Mouse (Mus musculus) embryonic facial prominence, embryonic 11.5 days (tissue): ENCODE data around the gene Dgcr8. TPM values are rescaled to one million over a fixed set of nuclear protein-coding genes. Genes with fewer than 3 reads are reported as not detected.

ENCODE experiments used
- ATAC-seq: fragments of 200-750 bp; cut with Nextera tagmentation; replicated peaks from 2 replicates; pipeline ENCODE4 v1.8.0; 2017; ENCODE audit warnings: low read depth; ENCODE audit not compliant: insufficient number of reproducible peaks, low FRiP score, low TSS enrichment
- DNase-seq: peaks from one replicate; pipeline ENCODE4 v3.0.0-alpha.2; 2015; ENCODE audit warnings: low spot score
- H3K27ac ChIP-seq: fragments of 300-500 bp; sonication (generic); replicated peaks from 2 replicates; pipeline ENCODE4 v1.5.1; 2014; ENCODE audit warnings: mild to moderate bottlenecking, low read depth, low read length, control low read depth
- H3K27me3 ChIP-seq: fragments of 300-500 bp; sonication (generic); 2 replicates; pipeline ENCODE4 v1.6.1; 2014; ENCODE audit warnings: mild to moderate bottlenecking, low read length, moderate library complexity, mixed read lengths; ENCODE audit not compliant: control insufficient read depth, insufficient read depth
- H3K36me3 ChIP-seq: fragments of 300-500 bp; sonication (generic); replicated peaks from 2 replicates; pipeline ENCODE4 v1.6.1; 2014; ENCODE audit warnings: low read depth, mild to moderate bottlenecking, low read length, moderate library complexity, mixed read lengths; ENCODE audit not compliant: control insufficient read depth, insufficient read depth
- H3K4me1 ChIP-seq: fragments of 300-500 bp; sonication (generic); 2 replicates; pipeline ENCODE4 v1.6.1; 2014; ENCODE audit warnings: low read length, mixed read lengths; ENCODE audit not compliant: control insufficient read depth, insufficient read depth
- H3K4me2 ChIP-seq: fragments of 300-500 bp; sonication (generic); 2 replicates; pipeline ENCODE4 v1.6.1; 2014; ENCODE audit warnings: low read depth, mild to moderate bottlenecking, control low read depth, low read length, moderate library complexity
- H3K4me3 ChIP-seq: fragments of 300-500 bp; sonication (generic); 2 replicates; pipeline ENCODE4 v1.5.1; 2014; ENCODE audit warnings: low read depth, low read length, control low read depth
- H3K9ac ChIP-seq: fragments of 300-500 bp; sonication (generic); replicated peaks from 2 replicates; pipeline ENCODE4 v1.6.1; 2014; ENCODE audit warnings: mild to moderate bottlenecking, control low read depth, low read length
- H3K9me3 ChIP-seq: fragments of 300-500 bp; sonication (generic); replicated peaks from 2 replicates; pipeline ENCODE4 v1.6.1; 2016; ENCODE audit warnings: mild to moderate bottlenecking, low read length, inconsistent platforms, mixed read lengths; ENCODE audit not compliant: control insufficient read depth
- WGBS: fragments of 180-500 bp; shearing (Covaris S2); extraction: QIAGEN DNeasy Blood & Tissue Kit; methylation state at CpG from one replicate; pipeline ENCODE4 v1.1.7; 2014; 5-methylcytosine and 5-hydroxymethylcytosine counted together
- polyA plus RNA-seq: library from polyadenylated mRNA; unstranded; fragments of >200 nt; fragmentation: Nextera tagmentation; extraction: Ambion mirVana; gene quantifications from 2 replicates; pipeline ENCODE4 v1.2.1, GENCODE M21; 2014

Dgcr8 gene
- polyA plus RNA-seq: 31.3 and 32.2 TPM in 2 replicates

GRCm38 (mm10) chr16:18289067-18289588 is at the start of gene Dgcr8:
Gene Dgcr8 (minus strand): TSS chr16:18289246.
- peaks cover 2% of the 10 kb centered on the region for H3K36me3 ChIP-seq
- under 1% methylated on average over 58 of the region's 71 CpGs for WGBS

GRCm38 (mm10) chr16:18337261-18337660 is 48.2 kb upstream of the Dgcr8 start:
- Histone ChIP-seq H3K27me3 (no peaks in the 10 kb centered on the region), H3K4me1 (no peaks in the 10 kb centered on the region), H3K4me3 (no peak overlapping the region), H3K9me3 (no peaks in the 10 kb centered on the region), H3K4me2 (no peak overlapping the region), H3K9ac (no peak overlapping the region), H3K27ac (no peak overlapping the region), H3K36me3 (no peaks in the 10 kb centered on the region)
- ATAC-seq (no peak), DNase-seq (no peak)
- 90% methylated on average over 4 of the region's 4 CpGs for WGBS

More at GRCm38 (mm10) chr16:18289067-18289588, at the start of gene Dgcr8:
- peaks cover 3% of the 10 kb centered on the region for H3K4me1 ChIP-seq
- ATAC-seq (peak; percentile 99), DNase-seq (peak; percentile 99)
- H3K9me3 ChIP-seq: no peaks in the 10 kb centered on the region
- no peaks in the 10 kb centered on the region for H3K27me3 ChIP-seq
- peak within 1 kb of the TSS; percentile 80 for H3K27ac ChIP-seq
- peak within 1 kb of the TSS; percentile 96 for H3K9ac ChIP-seq
- peak within 1 kb of the TSS; percentile 74 for H3K4me3 ChIP-seq
- H3K4me2 ChIP-seq: peak within 1 kb of the TSS; percentile 71

GRCm38 (mm10) chr16:18335981-18336380 is 46.9 kb upstream of the Dgcr8 start:
- Histone ChIP-seq H3K27ac (no peak overlapping the region), H3K27me3 (no peaks in the 10 kb centered on the region), H3K4me3 (no peak overlapping the region), H3K9me3 (no peaks in the 10 kb centered on the region), H3K4me1 (no peaks in the 10 kb centered on the region), H3K4me2 (no peak overlapping the region), H3K9ac (no peak overlapping the region), H3K36me3 (no peaks in the 10 kb centered on the region)
- ATAC-seq (no peak), DNase-seq (no peak)
- WGBS: 95% methylated on average over 3 of the region's 3 CpGs

GRCm38 (mm10) chr16:18333976-18334375 is 44.9 kb upstream of the Dgcr8 start:
- H3K9ac ChIP-seq: no peak overlapping the region
- no peak overlapping the region for H3K4me3 ChIP-seq
- ATAC-seq (no peak), DNase-seq (no peak)
- no peaks in the 10 kb centered on the region for H3K9me3 ChIP-seq
- WGBS: 83% methylated on average over 3 of the region's 3 CpGs
- no peak overlapping the region for H3K4me2 ChIP-seq
- no peak overlapping the region for H3K27ac ChIP-seq
- no peaks in the 10 kb centered on the region for H3K4me1 ChIP-seq
- no peaks in the 10 kb centered on the region for H3K36me3 ChIP-seq
- no peaks in the 10 kb centered on the region for H3K27me3 ChIP-seq

- no peak overlapping the region for H3K27ac ChIP-seq
- 93% methylated on average over 1 of the region's 1 CpGs for WGBS
- ATAC-seq (no peak), DNase-seq (no peak)
- H3K4me2 ChIP-seq: no peak overlapping the region
- H3K9ac ChIP-seq: no peak overlapping the region
- no peak overlapping the region for H3K4me3 ChIP-seq
- no peaks in the 10 kb centered on the region for H3K36me3 ChIP-seq
- H3K4me1 ChIP-seq: no peaks in the 10 kb centered on the region
- H3K27me3 ChIP-seq: no peaks in the 10 kb centered on the region
- no peaks in the 10 kb centered on the region for H3K9me3 ChIP-seq
These were observed 39.5 kb upstream of the Dgcr8 start for GRCm38 (mm10) chr16:18328524-18328923.

- H3K9me3 ChIP-seq: no peaks in the 10 kb centered on the region
- H3K9ac ChIP-seq: no peak overlapping the region
- no peak overlapping the region for H3K4me2 ChIP-seq
- H3K4me3 ChIP-seq: no peak overlapping the region
- DNase-seq (no peak), ATAC-seq (no peak)
- WGBS: 92% methylated on average over 9 of the region's 9 CpGs
- H3K27me3 ChIP-seq: no peaks in the 10 kb centered on the region
- H3K4me1 ChIP-seq: no peaks in the 10 kb centered on the region
- no peak overlapping the region for H3K27ac ChIP-seq
- H3K36me3 ChIP-seq: no peaks in the 10 kb centered on the region
These were observed 38.9 kb upstream of the Dgcr8 start for GRCm38 (mm10) chr16:18327936-18328335.

GRCm38 (mm10) chr16:18325741-18326140 is 36.7 kb upstream of the Dgcr8 start:
- 80% methylated on average over 4 of the region's 4 CpGs for WGBS
- Histone ChIP-seq H3K27me3 (no peaks in the 10 kb centered on the region), H3K36me3 (no peaks in the 10 kb centered on the region), H3K27ac (no peak overlapping the region), H3K4me1 (no peaks in the 10 kb centered on the region), H3K4me3 (no peak overlapping the region), H3K9me3 (no peaks in the 10 kb centered on the region), H3K4me2 (no peak overlapping the region), H3K9ac (no peak overlapping the region)
- ATAC-seq (no peak), DNase-seq (no peak)

- H3K4me2 ChIP-seq: no peak overlapping the region
- WGBS: 88% methylated on average over 6 of the region's 6 CpGs
- H3K4me3 ChIP-seq: no peak overlapping the region
- no peak overlapping the region for H3K27ac ChIP-seq
- H3K4me1 ChIP-seq: no peaks in the 10 kb centered on the region
- 0 out of 2 replicates have a peak, but pooled peaks have one; percentile 23 for ATAC-seq
- H3K36me3 ChIP-seq: no peaks in the 10 kb centered on the region; the same call in 1 of the 2 replicates
- no peak for DNase-seq
- H3K9ac ChIP-seq: no peak overlapping the region
- H3K27me3 ChIP-seq: no peaks in the 10 kb centered on the region
- no peaks in the 10 kb centered on the region for H3K9me3 ChIP-seq
These were observed 35.0 kb upstream of the Dgcr8 start for GRCm38 (mm10) chr16:18324031-18324430.
